Mouse (Mus musculus) liver, embryonic 15.5 days (tissue): ENCODE results near the gene Traf3ip2. TPM values are rescaled to one million over a fixed set of nuclear protein-coding genes. Genes with fewer than 3 reads are reported as not detected.

Experiments used
- ATAC-seq: fragments of 200-750 bp; cut with Nextera tagmentation; 2 replicates; pipeline ENCODE4 v1.8.0; 2017; ENCODE audit warnings: moderate number of reproducible peaks, mild to moderate bottlenecking, moderate library complexity; ENCODE audit not compliant: insufficient read depth
- H3K27ac ChIP-seq: fragments of 300-500 bp; sonication (generic); replicated peaks from 2 replicates; pipeline ENCODE4 v1.5.1; 2015; ENCODE audit warnings: mild to moderate bottlenecking, inconsistent platforms
- H3K27me3 ChIP-seq: fragments of 300-500 bp; sonication (generic); 2 replicates; pipeline ENCODE4 v1.6.1; 2015; ENCODE audit warnings: mild to moderate bottlenecking, inconsistent platforms
- H3K36me3 ChIP-seq: fragments of 300-500 bp; sonication (generic); replicated peaks from 2 replicates; pipeline ENCODE4 v1.6.1; 2015; ENCODE audit warnings: moderate library complexity, mild to moderate bottlenecking, inconsistent platforms
- H3K4me1 ChIP-seq: fragments of 300-500 bp; sonication (generic); replicated peaks from 2 replicates; pipeline ENCODE4 v1.6.1; 2015; ENCODE audit warnings: inconsistent platforms
- H3K4me2 ChIP-seq: fragments of 300-500 bp; sonication (generic); 2 replicates; pipeline ENCODE4 v1.6.1; 2015; ENCODE audit warnings: moderate library complexity, mild to moderate bottlenecking, inconsistent platforms
- H3K4me3 ChIP-seq: fragments of 300-500 bp; sonication (generic); replicated peaks from 2 replicates; pipeline ENCODE4 v1.5.1; 2015; ENCODE audit warnings: mild to moderate bottlenecking, inconsistent platforms
- H3K9ac ChIP-seq: fragments of 300-500 bp; sonication (generic); 2 replicates; pipeline ENCODE4 v1.6.1; 2015; ENCODE audit warnings: moderate library complexity, mild to moderate bottlenecking, inconsistent platforms
- H3K9me3 ChIP-seq: fragments of 300-500 bp; sonication (generic); replicated peaks from 2 replicates; pipeline ENCODE4 v1.6.1; 2016; ENCODE audit warnings: inconsistent platforms
- WGBS: fragments of 180-500 bp; shearing (Covaris S2); methylation state at CpG from one replicate; pipeline ENCODE4 v1.1.7; 2015; ENCODE audit warnings: mixed read lengths; ENCODE audit not compliant: insufficient replicate concordance; 5-methylcytosine and 5-hydroxymethylcytosine counted together
- polyA plus RNA-seq: library from polyadenylated mRNA; unstranded; fragments of >200 nt; fragmentation: Nextera tagmentation; extraction: Ambion mirVana; gene quantifications from 2 replicates; pipeline ENCODE4 v1.2.1, GENCODE M21; 2015

Gene Traf3ip2
- polyA plus RNA-seq, 1 experiment from 2014 or later: 1.6 TPM

- ATAC-seq: no peak
- Histone ChIP-seq H3K4me3 (no peak overlapping the region), H3K27me3 (no peaks in the 10 kb centered on the region), H3K4me2 (no peak overlapping the region), H3K9me3 (no peaks in the 10 kb centered on the region), H3K4me1 (peaks cover 11% of the 10 kb centered on the region; the same call in 1 of the 2 replicates), H3K9ac (no peak overlapping the region), H3K27ac (no peak overlapping the region), H3K36me3 (no peaks in the 10 kb centered on the region)
- WGBS: 55% methylated on average over 5 of the region's 5 CpGs
Observed at GRCm38 (mm10) chr10:39620626-39621025, 7.9 kb downstream of the Traf3ip2 start.

GRCm38 (mm10) chr10:39623806-39624205, 11.1 kb downstream of the Traf3ip2 start:
- no peak overlapping the region for H3K27ac ChIP-seq
- 69% methylated on average over 6 of the region's 6 CpGs for WGBS

GRCm38 (mm10) chr10:39624837-39625625, 12.3 kb downstream of the Traf3ip2 start:
- Histone ChIP-seq H3K36me3 (no peaks in the 10 kb centered on the region), H3K9ac (no peak overlapping the region), H3K27me3 (no peaks in the 10 kb centered on the region), H3K9me3 (no peaks in the 10 kb centered on the region), H3K27ac (peak overlapping the region; percentile 29; the same call in 1 of the 2 replicates), H3K4me1 (peaks cover 15% of the 10 kb centered on the region; the same call in 1 of the 2 replicates), H3K4me2 (peak overlapping the region; percentile 13; the same call in 1 of the 2 replicates), H3K4me3 (no peak overlapping the region)
- 46% methylated on average over 12 of the region's 12 CpGs for WGBS
- peak; percentile 80 for ATAC-seq

More at GRCm38 (mm10) chr10:39623806-39624205, 11.1 kb downstream of the Traf3ip2 start:
- Histone ChIP-seq H3K4me2 (no peak overlapping the region), H3K4me1 (peaks cover 12% of the 10 kb centered on the region; the same call in 1 of the 2 replicates), H3K9me3 (no peaks in the 10 kb centered on the region), H3K4me3 (no peak overlapping the region), H3K27me3 (no peaks in the 10 kb centered on the region), H3K9ac (no peak overlapping the region), H3K36me3 (no peaks in the 10 kb centered on the region)
- no peak for ATAC-seq

GRCm38 (mm10) chr10:39625626-39626260, 13.0 kb downstream of the Traf3ip2 start:
- ATAC-seq: no peak
- Histone ChIP-seq H3K4me3 (no peak overlapping the region), H3K27ac (0 out of 2 replicates have a peak overlapping the region, but pooled peaks have one; percentile 29), H3K9ac (no peak overlapping the region), H3K4me2 (no peak overlapping the region), H3K9me3 (no peaks in the 10 kb centered on the region), H3K36me3 (no peaks in the 10 kb centered on the region), H3K4me1 (peaks cover 15% of the 10 kb centered on the region; the same call in 1 of the 2 replicates), H3K27me3 (no peaks in the 10 kb centered on the region)
- WGBS: 55% methylated on average over 11 of the region's 11 CpGs

GRCm38 (mm10) chr10:39626376-39626775, 13.6 kb downstream of the Traf3ip2 start:
- Histone ChIP-seq H3K4me1 (peaks cover 15% of the 10 kb centered on the region; the same call in 1 of the 2 replicates), H3K4me2 (no peak overlapping the region), H3K27me3 (no peaks in the 10 kb centered on the region), H3K9ac (no peak overlapping the region), H3K27ac (no peak overlapping the region), H3K9me3 (no peaks in the 10 kb centered on the region), H3K4me3 (no peak overlapping the region), H3K36me3 (no peaks in the 10 kb centered on the region)
- WGBS: 71% methylated on average over 12 of the region's 12 CpGs
- no peak for ATAC-seq

- 53% methylated on average over 10 of the region's 10 CpGs for WGBS
- no peak overlapping the region for H3K27ac ChIP-seq
- no peaks in the 10 kb centered on the region for H3K9me3 ChIP-seq
- H3K36me3 ChIP-seq: no peaks in the 10 kb centered on the region
- H3K4me2 ChIP-seq: no peak overlapping the region
- H3K9ac ChIP-seq: no peak overlapping the region
- ATAC-seq: no peak
- peaks cover 15% of the 10 kb centered on the region; the same call in 1 of the 2 replicates for H3K4me1 ChIP-seq
- no peaks in the 10 kb centered on the region for H3K27me3 ChIP-seq
- H3K4me3 ChIP-seq: no peak overlapping the region
Observed at GRCm38 (mm10) chr10:39628799-39629517, 16.2 kb downstream of the Traf3ip2 start.

- Histone ChIP-seq H3K4me1 (peaks cover 9% of the 10 kb centered on the region; the same call in 1 of the 2 replicates), H3K9ac (no peak overlapping the region), H3K27me3 (no peaks in the 10 kb centered on the region), H3K27ac (no peak overlapping the region), H3K36me3 (no peaks in the 10 kb centered on the region), H3K9me3 (no peaks in the 10 kb centered on the region), H3K4me3 (no peak overlapping the region), H3K4me2 (no peak overlapping the region)
- ATAC-seq: no peak
- WGBS: 66% methylated on average over 18 of the region's 18 CpGs
Observed at GRCm38 (mm10) chr10:39629746-39630552, 17.2 kb downstream of the Traf3ip2 start.

GRCm38 (mm10) chr10:39630811-39631210, 18.1 kb downstream of the Traf3ip2 start:
- H3K4me2 ChIP-seq: no peak overlapping the region
- H3K27me3 ChIP-seq: no peaks in the 10 kb centered on the region
- H3K9me3 ChIP-seq: no peaks in the 10 kb centered on the region
- H3K27ac ChIP-seq: no peak overlapping the region
- H3K4me3 ChIP-seq: no peak overlapping the region
- WGBS: 58% methylated on average over 6 of the region's 6 CpGs
- 0 out of 2 replicates have a peak, but pooled peaks cover 3% of the 10 kb centered on the region for H3K4me1 ChIP-seq
- no peak overlapping the region for H3K9ac ChIP-seq
- no peak for ATAC-seq
- no peaks in the 10 kb centered on the region for H3K36me3 ChIP-seq

GRCm38 (mm10) chr10:39631627-39632026, 18.9 kb downstream of the Traf3ip2 start:
- H3K9me3 ChIP-seq: no peaks in the 10 kb centered on the region
- H3K4me3 ChIP-seq: no peak overlapping the region
- H3K27me3 ChIP-seq: no peaks in the 10 kb centered on the region
- ATAC-seq: no peak
- H3K4me2 ChIP-seq: no peak overlapping the region
- WGBS: 80% methylated on average over 14 of the region's 14 CpGs
- 0 out of 2 replicates have a peak, but pooled peaks cover 3% of the 10 kb centered on the region for H3K4me1 ChIP-seq
- H3K9ac ChIP-seq: no peak overlapping the region
- H3K36me3 ChIP-seq: no peaks in the 10 kb centered on the region
- H3K27ac ChIP-seq: no peak overlapping the region

GRCm38 (mm10) chr10:39633379-39633778, 20.6 kb downstream of the Traf3ip2 start:
- H3K27ac ChIP-seq: no peak overlapping the region

More at GRCm38 (mm10) chr10:39633379-39633778, 20.6 kb downstream of the Traf3ip2 start:
- H3K27me3 ChIP-seq: no peaks in the 10 kb centered on the region
- no peaks in the 10 kb centered on the region for H3K9me3 ChIP-seq
- ATAC-seq: no peak
- H3K4me3 ChIP-seq: no peak overlapping the region
- no peaks in the 10 kb centered on the region for H3K36me3 ChIP-seq
- 0 out of 2 replicates have a peak, but pooled peaks cover 3% of the 10 kb centered on the region for H3K4me1 ChIP-seq
- H3K9ac ChIP-seq: no peak overlapping the region
- 67% methylated on average over 6 of the region's 6 CpGs for WGBS
- H3K4me2 ChIP-seq: no peak overlapping the region
